Mouse (Mus musculus) forebrain, embryonic 10.5 days (tissue): ENCODE measurements around the gene Polr1e. TPM values are rescaled to one million over a fixed set of nuclear protein-coding genes. Genes with fewer than 3 reads are reported as not detected.
A peak's percentile ranks its signal among the peaks of the same experiment; 100 is the strongest.
"Not testable (repeated sequence)": the region's sequence is repeated elsewhere in the genome, so short reads cannot be mapped to it uniquely, and the experiment has no call there.

Source experiments
- DNase-seq: peaks from one replicate; pipeline ENCODE4 v3.0.0-alpha.2; 2017; ENCODE audit warnings: low spot score; ENCODE audit errors: extremely low spot score
- H3K27ac ChIP-seq: fragments of 300-500 bp; sonication (generic); 2 replicates; pipeline ENCODE4 v1.5.1; 2016; ENCODE audit warnings: mild to moderate bottlenecking
- H3K27me3 ChIP-seq: fragments of 300-500 bp; sonication (generic); 2 replicates; pipeline ENCODE4 v1.6.1; 2016; ENCODE audit warnings: mild to moderate bottlenecking; ENCODE audit not compliant: poor library complexity, severe bottlenecking
- H3K36me3 ChIP-seq: fragments of 300-500 bp; sonication (generic); replicated peaks from 2 replicates; pipeline ENCODE4 v1.6.1; 2016; ENCODE audit warnings: mild to moderate bottlenecking, moderate library complexity
- H3K4me1 ChIP-seq: fragments of 300-500 bp; sonication (generic); 2 replicates; pipeline ENCODE4 v1.6.1; 2016
- H3K4me3 ChIP-seq: fragments of 300-500 bp; sonication (generic); 2 replicates; pipeline ENCODE4 v1.5.1; 2016; ENCODE audit warnings: mild to moderate bottlenecking, moderate library complexity
- H3K9me3 ChIP-seq: fragments of 300-500 bp; sonication (generic); 2 replicates; pipeline ENCODE4 v1.6.1; 2016; ENCODE audit warnings: mild to moderate bottlenecking, moderate library complexity
- WGBS: fragments of 180-500 bp; shearing (Covaris S2); methylation state at CpG from one replicate; pipeline ENCODE4 v1.1.7; 2016; 5-methylcytosine and 5-hydroxymethylcytosine counted together
- polyA plus RNA-seq: library from polyadenylated mRNA; unstranded; fragments of >200 nt; fragmentation: Nextera tagmentation; extraction: Ambion mirVana; gene quantifications from 2 replicates; pipeline ENCODE4 v1.2.1, GENCODE M21; 2016

The Polr1e gene
- polyA plus RNA-seq, 1 experiment from 2014 or later: 71.4 TPM

DNA sequence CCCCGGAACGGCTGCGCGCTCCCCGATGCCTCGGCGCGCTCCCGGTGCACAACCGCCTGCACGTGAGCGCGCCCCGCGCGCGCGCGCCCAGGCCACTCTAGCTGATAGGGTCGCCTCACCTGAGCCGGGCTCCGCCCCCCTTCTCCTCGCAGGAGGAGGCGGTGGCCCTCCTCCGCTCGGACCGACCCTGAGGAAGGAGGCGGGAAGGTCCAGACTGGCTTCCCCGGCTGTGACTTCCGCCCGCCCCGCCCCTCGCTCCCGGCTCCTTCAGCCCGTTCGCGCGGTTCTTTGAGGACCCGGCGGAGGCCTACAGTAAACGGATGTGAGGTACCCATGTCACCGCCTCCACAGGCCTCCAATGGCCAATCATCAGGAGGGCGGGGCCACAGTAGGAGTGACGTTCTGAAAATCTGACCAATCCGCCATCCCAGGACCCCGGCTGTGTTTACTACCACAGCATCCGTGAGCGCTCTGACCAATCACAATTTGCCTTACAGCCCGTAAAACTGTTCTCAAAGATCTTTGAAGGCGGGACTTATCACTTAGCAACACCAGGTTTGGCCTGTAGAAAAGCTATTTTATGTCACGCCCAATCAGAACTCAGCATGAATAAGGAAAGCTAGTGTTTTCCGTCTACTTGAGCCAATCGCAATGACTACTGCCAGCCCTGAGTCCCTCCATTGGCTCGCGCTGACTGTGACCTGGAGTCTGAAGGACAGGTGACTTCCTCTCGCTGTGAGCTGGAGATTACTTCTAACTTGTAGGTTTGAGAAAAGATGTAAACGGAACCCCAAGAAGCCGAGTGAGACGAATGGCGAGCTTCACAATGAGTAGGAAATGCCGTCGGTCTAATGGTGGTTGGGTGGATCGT lies 6.0 kb upstream of the Polr1e start, which contains the start of gene Zbtb5:
Gene Zbtb5 (minus strand): TSS at position 308 of the 871 bp plus-strand sequence.
- H3K4me1 ChIP-seq: peaks cover 27% of the 10 kb centered on the region
- DNase-seq: peak; percentile 99
- no peaks in the 10 kb centered on the region for H3K27me3 ChIP-seq
- WGBS: under 1% methylated on average over 62 of the region's 63 CpGs
- peaks cover 4% of the 10 kb centered on the region; the same call in 1 of the 2 replicates for H3K36me3 ChIP-seq
- H3K4me3 ChIP-seq: peak within 1 kb of the TSS; percentile 83
- peak within 1 kb of the TSS; percentile 96 for H3K27ac ChIP-seq
- H3K9me3 ChIP-seq: no peaks in the 10 kb centered on the region

DNA sequence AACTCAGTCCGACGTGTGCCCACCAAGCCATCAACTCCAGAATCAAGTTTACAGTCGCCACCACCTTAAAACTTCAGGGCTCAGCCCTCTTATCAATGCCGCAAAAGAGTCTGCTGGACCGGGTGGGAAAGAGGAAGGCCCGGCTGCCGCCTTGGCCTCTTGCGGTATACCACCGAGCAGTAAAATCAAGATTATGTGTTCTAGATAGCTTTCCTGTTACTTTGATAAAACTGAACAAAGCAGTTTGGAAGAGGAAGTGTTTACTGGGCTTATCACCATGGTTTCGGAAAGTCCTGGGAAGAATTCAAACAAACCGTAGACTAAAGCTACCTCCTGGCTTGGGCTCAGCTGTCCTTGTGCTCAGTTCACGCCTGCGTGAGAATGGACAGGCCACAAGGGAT lies 5.4 kb upstream of the Polr1e start:
- Histone ChIP-seq H3K4me1 (peaks cover 31% of the 10 kb centered on the region), H3K27ac (peak overlapping the region; percentile 87), H3K27me3 (no peaks in the 10 kb centered on the region), H3K9me3 (no peaks in the 10 kb centered on the region), H3K4me3 (peak overlapping the region; percentile 83), H3K36me3 (peaks cover under 1% of the 10 kb centered on the region; the same call in 1 of the 2 replicates)
- DNase-seq: no peak
- 3% methylated on average over 13 of the region's 13 CpGs for WGBS

DNA sequence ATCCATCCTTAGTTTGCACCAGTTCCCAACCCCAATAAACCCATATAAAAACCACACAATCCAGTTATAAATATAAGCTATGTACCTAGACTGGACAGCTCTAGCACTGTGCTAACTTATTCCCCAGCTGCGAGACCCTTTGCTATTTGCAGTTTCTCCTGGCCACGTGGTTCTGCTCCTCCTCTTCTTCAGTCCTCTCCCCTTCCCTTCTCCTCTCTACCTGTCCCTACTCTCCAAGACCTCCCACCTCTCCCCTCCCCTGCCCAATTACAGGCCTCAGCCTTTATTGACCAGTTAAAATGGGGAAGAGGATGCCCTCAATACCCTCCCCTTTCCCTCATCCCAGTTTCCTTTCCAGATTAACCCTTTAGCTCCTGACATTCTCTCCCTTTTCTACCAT lies 4.8 kb upstream of the Polr1e start:
- Histone ChIP-seq H3K27me3 (no peaks in the 10 kb centered on the region), H3K27ac (peak overlapping the region; percentile 87), H3K36me3 (no peaks in the 10 kb centered on the region), H3K9me3 (no peaks in the 10 kb centered on the region), H3K4me1 (peaks cover 35% of the 10 kb centered on the region), H3K4me3 (peak overlapping the region; percentile 83)
- no peak for DNase-seq
- 2% methylated on average over 2 of the region's 2 CpGs for WGBS

DNA sequence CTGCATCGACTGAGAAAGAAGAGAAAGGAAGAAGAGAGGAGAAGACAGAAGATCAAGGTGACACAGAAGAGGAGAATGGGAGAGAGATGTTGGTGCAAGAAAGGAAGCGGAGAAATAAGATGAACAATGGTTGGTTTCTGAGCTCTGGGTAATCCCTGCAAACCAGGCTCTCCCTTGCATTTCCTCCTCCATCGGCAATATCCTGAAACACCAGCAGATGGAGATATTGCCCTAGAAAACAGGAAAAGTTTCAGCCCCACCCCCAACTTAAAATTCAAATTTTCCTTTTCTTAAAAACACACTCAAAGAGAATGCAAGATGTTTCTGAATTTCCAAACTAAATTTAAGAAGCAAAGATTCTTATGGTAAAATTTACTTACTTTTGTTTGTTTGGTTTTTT lies 2.8 kb upstream of the Polr1e start:
- Histone ChIP-seq H3K27me3 (no peaks in the 10 kb centered on the region), H3K4me1 (peaks cover 43% of the 10 kb centered on the region), H3K36me3 (no peaks in the 10 kb centered on the region), H3K4me3 (no peak overlapping the region), H3K9me3 (no peaks in the 10 kb centered on the region), H3K27ac (no peak overlapping the region)
- WGBS: 10% methylated on average over 3 of the region's 3 CpGs
- DNase-seq: no peak

- WGBS: 3% methylated on average over 14 of the region's 14 CpGs
- H3K27ac ChIP-seq: peak overlapping the region; percentile 85
- peaks cover 28% of the 10 kb centered on the region for H3K4me1 ChIP-seq
- H3K36me3 ChIP-seq: peaks cover 23% of the 10 kb centered on the region
- DNase-seq: no peak
- no peaks in the 10 kb centered on the region for H3K9me3 ChIP-seq
- peak overlapping the region; percentile 87 for H3K4me3 ChIP-seq
- no peaks in the 10 kb centered on the region for H3K27me3 ChIP-seq
Observed at GRCm38 (mm10) chr4:45019009-45019408, 626 bp downstream of the Polr1e start.

DNA sequence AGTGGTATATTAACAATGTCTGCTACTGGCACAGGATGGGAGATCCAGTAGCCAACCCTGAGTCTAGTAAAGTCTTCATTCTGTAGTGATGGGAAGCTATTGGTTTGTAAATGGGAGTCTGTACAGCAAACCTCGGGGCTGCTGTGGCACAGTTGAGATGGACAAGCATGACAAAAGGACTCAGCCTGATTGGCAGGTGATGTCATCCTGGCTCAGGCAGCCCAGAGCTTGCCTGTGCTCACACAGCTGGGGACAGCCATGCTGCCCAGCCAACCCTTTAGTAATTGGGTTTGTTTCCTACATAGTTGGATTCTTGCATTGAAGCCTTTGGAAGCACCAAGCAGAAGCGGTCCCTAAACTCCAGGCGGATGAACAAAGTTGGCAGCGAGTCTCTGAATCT lies 8.1 kb downstream of the Polr1e start:
- no peak overlapping the region for H3K4me3 ChIP-seq
- H3K4me1 ChIP-seq: no peaks in the 10 kb centered on the region
- WGBS: 91% methylated on average over 4 of the region's 4 CpGs
- peaks cover 86% of the 10 kb centered on the region for H3K36me3 ChIP-seq
- no peaks in the 10 kb centered on the region for H3K9me3 ChIP-seq
- no peak overlapping the region for H3K27ac ChIP-seq
- no peak for DNase-seq
- H3K27me3 ChIP-seq: no peaks in the 10 kb centered on the region

GRCm38 (mm10) chr4:45032586-45032985 lies 14.2 kb downstream of the Polr1e start:
- WGBS: 92% methylated on average over 9 of the region's 9 CpGs

GRCm38 (mm10) chr4:45034693-45035628 lies 16.6 kb downstream of the Polr1e start:
- Histone ChIP-seq H3K9me3 (no peaks in the 10 kb centered on the region), H3K4me1 (no peaks in the 10 kb centered on the region), H3K36me3 (peaks cover 79% of the 10 kb centered on the region), H3K4me3 (no peak overlapping the region), H3K27me3 (no peaks in the 10 kb centered on the region), H3K27ac (no peak overlapping the region)
- DNase-seq: no peak
- 85% methylated on average over 16 of the region's 16 CpGs for WGBS

More at GRCm38 (mm10) chr4:45032586-45032985, 14.2 kb downstream of the Polr1e start:
- H3K4me3 ChIP-seq: no peak overlapping the region
- H3K36me3 ChIP-seq: peaks cover 97% of the 10 kb centered on the region
- no peaks in the 10 kb centered on the region for H3K9me3 ChIP-seq
- H3K27me3 ChIP-seq: no peaks in the 10 kb centered on the region
- DNase-seq: no peak
- H3K4me1 ChIP-seq: no peaks in the 10 kb centered on the region
- no peak overlapping the region for H3K27ac ChIP-seq

GRCm38 (mm10) chr4:45036048-45036447 lies 17.7 kb downstream of the Polr1e start:
- H3K9me3 ChIP-seq: no peaks in the 10 kb centered on the region
- H3K4me1 ChIP-seq: no peaks in the 10 kb centered on the region
- no peak for DNase-seq
- peaks cover 79% of the 10 kb centered on the region for H3K36me3 ChIP-seq
- H3K27ac ChIP-seq: no peak overlapping the region
- no peaks in the 10 kb centered on the region for H3K27me3 ChIP-seq
- WGBS: 92% methylated on average over 10 of the region's 10 CpGs
- no peak overlapping the region for H3K4me3 ChIP-seq

GRCm38 (mm10) chr4:45036571-45036970 lies 18.2 kb downstream of the Polr1e start:
- Histone ChIP-seq H3K4me1 (no peaks in the 10 kb centered on the region), H3K9me3 (no peaks in the 10 kb centered on the region), H3K4me3 (no peak overlapping the region), H3K36me3 (peaks cover 79% of the 10 kb centered on the region), H3K27ac (no peak overlapping the region), H3K27me3 (no peaks in the 10 kb centered on the region)
- WGBS: 91% methylated on average over 5 of the region's 5 CpGs
- no peak for DNase-seq

GRCm38 (mm10) chr4:45037455-45038410 lies 19.4 kb downstream of the Polr1e start:
- no peak for DNase-seq
- Histone ChIP-seq H3K27ac (no peak overlapping the region), H3K27me3 (no peaks in the 10 kb centered on the region), H3K4me3 (no peak overlapping the region), H3K4me1 (no peaks in the 10 kb centered on the region), H3K9me3 (no peaks in the 10 kb centered on the region), H3K36me3 (peaks cover 75% of the 10 kb centered on the region)
- 92% methylated on average over 13 of the region's 13 CpGs for WGBS

- not testable (repeated sequence) for H3K27ac ChIP-seq, DNase-seq, H3K4me3 ChIP-seq, H3K9me3 ChIP-seq, H3K27me3 ChIP-seq, H3K4me1 ChIP-seq
- 70% methylated on average over 8 of the region's 8 CpGs for WGBS
- H3K36me3 ChIP-seq: peaks cover 74% of the 10 kb centered on the region
Observed at GRCm38 (mm10) chr4:45038879-45039278, 20.5 kb downstream of the Polr1e start.
